Mouse (Mus musculus): Measurements from ENCODE around the gene Cct4. TPM values are rescaled to one million over a fixed set of nuclear protein-coding genes. Genes with fewer than 3 reads are reported as not detected.
A peak's percentile ranks its signal among the peaks of the same experiment; 100 is the strongest.

Gene Cct4
- total RNA-seq, 4 experiments from 2014 or later = 129 to 168 (median 144) TPM

- DNase-seq = no peak
These were observed 56.9 kb downstream of the Cct4 start for GRCm38 (mm10) chr11:23047252-23047651.

- no peak for DNase-seq
These were observed 57.6 kb downstream of the Cct4 start for GRCm38 (mm10) chr11:23047663-23048582.

- no peak for DNase-seq
These were observed 59.3 kb downstream of the Cct4 start for GRCm38 (mm10) chr11:23049642-23050041.

- peak; percentile 35 for DNase-seq
These were observed 62.0 kb downstream of the Cct4 start for GRCm38 (mm10) chr11:23052353-23052752.

Other genes starting within 250 kb of the Cct4 start
- gene B3gnt2, start 129.6 kb upstream of the Cct4 start, total RNA-seq (2022) = 100 to 1,000 TPM in 1 of 4 experiments, 10 to 100 TPM in 3; 55.0 to 101 (median 68.4) TPM
- gene Zrsr1, start 18.5 kb upstream of the Cct4 start, total RNA-seq (2022) = 10 to 100 TPM; 36.9 to 43.0 (median 39.3) TPM
- 10 to 100 TPM; 44.3 to 72.0 (median 46.8) TPM for gene Gm28048, start 8.4 kb upstream of the Cct4 start, total RNA-seq (2022)
- gene Commd1, start 8.1 kb upstream of the Cct4 start, total RNA-seq (2022) = 10 to 100 TPM; 84.5 to 100.0 (median 90.1) TPM
- 10 to 100 TPM; 14.8 to 29.9 (median 22.3) TPM for gene Fam161a, start 17.0 kb downstream of the Cct4 start, total RNA-seq (2022)